Mouse (Mus musculus): ENCODE measurements around the gene Gan.

Gan gene

GRCm38 (mm10) chr8:117156866-117157768 lies 818 bp upstream of the Gan start:
- CTCF ChIA-PET: interaction anchor here (1.5 kb wide), 1 partner anchor 36 kb away, joined by 3 read pairs; no protein-coding TSS in a partner anchor

GRCm38 (mm10) chr8:117157769-117158091 lies 205 bp upstream of the Gan start:
- CTCF ChIA-PET: interaction anchor here (0.7 kb wide), 1 partner anchor 43 kb away, joined by 3 read pairs; no protein-coding TSS in a partner anchor

- CTCF ChIA-PET: no interaction called here
Measured at GRCm38 (mm10) chr8:117159031-117159430, 1.1 kb downstream of the Gan start.

- CTCF ChIA-PET: no interaction called here
Measured at GRCm38 (mm10) chr8:117164912-117165311, 7.0 kb downstream of the Gan start.

- CTCF ChIA-PET: no interaction called here
Measured at GRCm38 (mm10) chr8:117165542-117165941, 7.6 kb downstream of the Gan start.

- CTCF ChIA-PET: no interaction called here
Measured at GRCm38 (mm10) chr8:117166515-117166914, 8.6 kb downstream of the Gan start.

- CTCF ChIA-PET: no interaction called here
Measured at GRCm38 (mm10) chr8:117167243-117167883, 9.4 kb downstream of the Gan start.

- CTCF ChIA-PET: no interaction called here
Measured at GRCm38 (mm10) chr8:117168378-117168777, 10.4 kb downstream of the Gan start.

GRCm38 (mm10) chr8:117171826-117172225 lies 13.9 kb downstream of the Gan start:
- CTCF ChIA-PET: no interaction called here

GRCm38 (mm10) chr8:117172904-117173303 lies 15.0 kb downstream of the Gan start:
- CTCF ChIA-PET: no interaction called here

GRCm38 (mm10) chr8:117173690-117174089 lies 15.8 kb downstream of the Gan start:
- CTCF ChIA-PET: no interaction called here

- CTCF ChIA-PET: no interaction called here
Measured at GRCm38 (mm10) chr8:117174536-117174935, 16.6 kb downstream of the Gan start.

GRCm38 (mm10) chr8:117176308-117176707 lies 18.4 kb downstream of the Gan start:
- CTCF ChIA-PET: no interaction called here

- CTCF ChIA-PET: no interaction called here
Measured at GRCm38 (mm10) chr8:117177236-117177635, 19.3 kb downstream of the Gan start.

- CTCF ChIA-PET: interaction anchor here (0.7 kb wide), 1 partner anchor 24 kb away, joined by 3 read pairs; no protein-coding TSS in a partner anchor
Measured at GRCm38 (mm10) chr8:117178039-117178438, 20.1 kb downstream of the Gan start.

- CTCF ChIA-PET: no interaction called here
Measured at GRCm38 (mm10) chr8:117178676-117179075, 20.7 kb downstream of the Gan start.

GRCm38 (mm10) chr8:117182746-117183145 lies 24.8 kb downstream of the Gan start:
- CTCF ChIA-PET: interaction anchor here (0.6 to 0.7 kb wide), 2 partner anchors 100 to 218 kb away, joined by 3 to 7 read pairs; no protein-coding TSS in a partner anchor

- CTCF ChIA-PET: interaction anchor here (0.7 kb wide), 1 partner anchor 99 kb away, joined by 3 read pairs; no protein-coding TSS in a partner anchor
Measured at GRCm38 (mm10) chr8:117183664-117184377, 25.9 kb downstream of the Gan start.

GRCm38 (mm10) chr8:117194355-117194754 lies 36.4 kb downstream of the Gan start:
- CTCF ChIA-PET: no interaction called here

GRCm38 (mm10) chr8:117196593-117196992 lies 38.7 kb downstream of the Gan start:
- CTCF ChIA-PET: no interaction called here

GRCm38 (mm10) chr8:117197551-117197950 lies 39.6 kb downstream of the Gan start:
- CTCF ChIA-PET: interaction anchor here (0.8 kb wide), 1 partner anchor 89 kb away, joined by 3 read pairs; no protein-coding TSS in a partner anchor
